Mouse (Mus musculus) forebrain, embryonic 10.5 days (tissue): ENCODE measurements around the gene Pla2g7. TPM values are rescaled to one million over a fixed set of nuclear protein-coding genes. Genes with fewer than 3 reads are reported as not detected.

Source experiments
- polyA plus RNA-seq: library from polyadenylated mRNA; unstranded; fragments of >200 nt; fragmentation: Nextera tagmentation; extraction: Ambion mirVana; gene quantifications from 2 replicates; pipeline ENCODE4 v1.2.1, GENCODE M21; 2016

Gene Pla2g7
- polyA plus RNA-seq, 1 experiment from 2014 or later = 3.8 TPM

Other genes with a start within 250 kb of the Pla2g7 start
- gene Adgrf5, start 207.6 kb upstream of the Pla2g7 start, polyA plus RNA-seq = 6.0 and 8.0 TPM in 2 replicates
- gene Mep1a, start 65.3 kb upstream of the Pla2g7 start, polyA plus RNA-seq = not detected in 2 replicates
- 0.25 and 0.31 TPM in 2 replicates for gene Ankrd66, start 24.5 kb upstream of the Pla2g7 start, polyA plus RNA-seq
- 0.02 and 0.37 TPM in 2 replicates for gene Tdrd6, start 62.2 kb downstream of the Pla2g7 start, polyA plus RNA-seq
- 33.3 and 38.0 TPM in 2 replicates for gene Slc25a27, start 99.1 kb downstream of the Pla2g7 start, polyA plus RNA-seq
- 34.6 and 36.3 TPM in 2 replicates for gene Cyp39a1, start 99.3 kb downstream of the Pla2g7 start, polyA plus RNA-seq
- 4.9 and 6.4 TPM in 2 replicates for gene Rcan2, start 233.3 kb downstream of the Pla2g7 start, polyA plus RNA-seq